Mouse (Mus musculus) thymus, adult 18-20 months (tissue): ENCODE data around the gene Bcl6.

Source experiments
- DNase-seq, 2 experiments: peaks; one replicate each; pipeline ENCODE4 v3.0.0; 2022; ENCODE audit warnings: mixed read lengths in 2 of 2

The Bcl6 gene

GRCm38 (mm10) chr16:23990161-23990970 lies 1.7 kb upstream of the Bcl6 start:
- DNase-seq = no peak

GRCm38 (mm10) chr16:23989209-23990160 lies 833 bp upstream of the Bcl6 start:
- no peak for DNase-seq

GRCm38 (mm10) chr16:23988157-23988465 lies 541 bp downstream of the Bcl6 start:
- DNase-seq = no peak

GRCm38 (mm10) chr16:23987341-23988156 lies 1.1 kb downstream of the Bcl6 start:
- DNase-seq = peak in 1 of 2 experiments; percentile 38

- DNase-seq = peak in 1 of 2 experiments; percentile 52
Observed at GRCm38 (mm10) chr16:23986871-23987270, 1.8 kb downstream of the Bcl6 start.

GRCm38 (mm10) chr16:23986176-23986575 lies 2.5 kb downstream of the Bcl6 start:
- no peak for DNase-seq

- DNase-seq = no peak
Observed at GRCm38 (mm10) chr16:23985467-23985861, 3.2 kb downstream of the Bcl6 start.

- peak; percentile 50 to 70 for DNase-seq
Observed at GRCm38 (mm10) chr16:23984760-23985466, 3.7 kb downstream of the Bcl6 start.

- DNase-seq = peak; percentile 73 to 83
Observed at GRCm38 (mm10) chr16:23984183-23984582, 4.5 kb downstream of the Bcl6 start.

- DNase-seq = peak; percentile 65 to 67
Observed at GRCm38 (mm10) chr16:23982891-23983588, 5.6 kb downstream of the Bcl6 start.

- DNase-seq = peak; percentile 49 to 62
Observed at GRCm38 (mm10) chr16:23981925-23982851, 6.5 kb downstream of the Bcl6 start.

- no peak for DNase-seq
Observed at GRCm38 (mm10) chr16:23980991-23981720, 7.5 kb downstream of the Bcl6 start.

GRCm38 (mm10) chr16:23980201-23980870 lies 8.3 kb downstream of the Bcl6 start:
- no peak for DNase-seq

GRCm38 (mm10) chr16:23979446-23979845 lies 9.2 kb downstream of the Bcl6 start:
- DNase-seq = no peak

GRCm38 (mm10) chr16:23978495-23978894 lies 10.2 kb downstream of the Bcl6 start:
- no peak for DNase-seq

- DNase-seq = no peak
Observed at GRCm38 (mm10) chr16:23977732-23978131, 10.9 kb downstream of the Bcl6 start.

GRCm38 (mm10) chr16:23976196-23976595 lies 12.5 kb downstream of the Bcl6 start:
- DNase-seq = no peak

GRCm38 (mm10) chr16:23973635-23974367 lies 14.9 kb downstream of the Bcl6 start:
- no peak for DNase-seq
